Mouse (Mus musculus) heart, embryonic 11.5 days (tissue): ENCODE measurements at regions not wholly inside any gene's neighbourhood (a gene's known extent, or its start where the extent isn't known, plus 50 kb on each side); places are given as distances from the start of the nearest gene placed in this dataset.

ENCODE experiments used
- ATAC-seq: fragments of 200-750 bp; cut with Nextera tagmentation; replicated peaks from 2 replicates; pipeline ENCODE4 v1.8.0; 2017; ENCODE audit warnings: moderate library complexity; ENCODE audit not compliant: insufficient number of reproducible peaks, low FRiP score, low TSS enrichment
- H3K27ac ChIP-seq: fragments of 300-500 bp; sonication (generic); 2 replicates; pipeline ENCODE4 v1.5.1; 2014; ENCODE audit warnings: mild to moderate bottlenecking, low read depth, low read length
- H3K27me3 ChIP-seq: fragments of 300-500 bp; sonication (generic); 2 replicates; pipeline ENCODE4 v1.6.1; 2014; ENCODE audit warnings: mild to moderate bottlenecking, low read length, mixed read lengths; ENCODE audit not compliant: control insufficient read depth, insufficient read depth
- H3K36me3 ChIP-seq: fragments of 300-500 bp; sonication (generic); 2 replicates; pipeline ENCODE4 v1.6.1; 2014; ENCODE audit warnings: mild to moderate bottlenecking, low read length, moderate library complexity, mixed read lengths; ENCODE audit not compliant: control insufficient read depth, insufficient read depth
- H3K4me1 ChIP-seq: fragments of 300-500 bp; sonication (generic); 2 replicates; pipeline ENCODE4 v1.6.1; 2014; ENCODE audit warnings: low read length; ENCODE audit not compliant: control insufficient read depth, insufficient read depth
- H3K4me2 ChIP-seq: fragments of 300-500 bp; sonication (generic); 2 replicates; pipeline ENCODE4 v1.6.1; 2014; ENCODE audit warnings: mild to moderate bottlenecking, moderate library complexity
- H3K4me3 ChIP-seq: fragments of 300-500 bp; sonication (generic); 2 replicates; pipeline ENCODE4 v1.5.1; 2014; ENCODE audit warnings: low read depth, low read length
- H3K9ac ChIP-seq: fragments of 300-500 bp; sonication (generic); 2 replicates; pipeline ENCODE4 v1.6.1; 2014; ENCODE audit warnings: mild to moderate bottlenecking, low read depth, low read length, moderate library complexity
- H3K9me3 ChIP-seq: fragments of 300-500 bp; sonication (generic); replicated peaks from 2 replicates; pipeline ENCODE4 v1.6.1; 2016; ENCODE audit warnings: low read length; ENCODE audit not compliant: control insufficient read depth
- WGBS: fragments of 180-500 bp; shearing (Covaris S2); extraction: QIAGEN DNeasy Blood & Tissue Kit; methylation state at CpG from one replicate; pipeline ENCODE4 v1.1.7; 2014; ENCODE audit not compliant: insufficient replicate concordance; 5-methylcytosine and 5-hydroxymethylcytosine counted together

GRCm38 (mm10) chr8:6227901-6228300 is 1122.8 kb upstream of the Slc10a2 start:
- H3K4me2 ChIP-seq = no peak overlapping the region

DNA sequence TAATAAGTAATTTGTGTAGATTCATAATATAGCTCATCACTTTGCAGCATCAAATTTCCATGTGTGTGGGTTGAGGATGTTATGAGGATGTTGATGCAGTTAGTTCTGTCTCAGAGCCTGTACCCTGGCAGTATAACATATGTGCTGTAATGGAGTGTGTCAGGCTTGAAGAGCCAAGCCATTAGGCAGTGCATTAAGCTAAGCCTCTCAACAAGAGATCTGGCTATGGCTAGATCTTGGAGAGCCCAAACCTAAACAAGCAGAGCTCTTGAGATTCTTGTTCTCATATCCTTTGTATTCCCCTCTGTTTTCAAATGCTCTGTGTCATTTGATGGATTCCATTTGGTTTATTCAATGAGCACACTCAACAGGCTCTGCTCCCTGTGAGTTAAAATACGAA is 1120.0 kb upstream of the Slc10a2 start:
- H3K36me3 ChIP-seq = no peaks in the 10 kb centered on the region
- WGBS = 82% methylated on average over 1 of the region's 1 CpGs
- no peaks in the 10 kb centered on the region for H3K9me3 ChIP-seq
- ATAC-seq = no peak
- H3K4me3 ChIP-seq = no peak overlapping the region
- no peaks in the 10 kb centered on the region for H3K4me1 ChIP-seq
- no peak overlapping the region for H3K9ac ChIP-seq
- no peak overlapping the region for H3K27ac ChIP-seq
- H3K27me3 ChIP-seq = no peaks in the 10 kb centered on the region
- H3K4me2 ChIP-seq = no peak overlapping the region

More at GRCm38 (mm10) chr8:6227901-6228300, 1122.8 kb upstream of the Slc10a2 start:
- H3K36me3 ChIP-seq = no peaks in the 10 kb centered on the region
- no peaks in the 10 kb centered on the region for H3K27me3 ChIP-seq
- 57% methylated on average over 1 of the region's 1 CpGs for WGBS
- H3K27ac ChIP-seq = no peak overlapping the region
- no peaks in the 10 kb centered on the region for H3K9me3 ChIP-seq
- ATAC-seq = no peak
- no peak overlapping the region for H3K4me3 ChIP-seq
- no peak overlapping the region for H3K9ac ChIP-seq
- no peaks in the 10 kb centered on the region for H3K4me1 ChIP-seq

GRCm38 (mm10) chr8:6207617-6208349 is 1102.6 kb upstream of the Slc10a2 start:
- Histone ChIP-seq H3K4me1 (no peaks in the 10 kb centered on the region), H3K4me3 (no peak overlapping the region), H3K4me2 (no peak overlapping the region), H3K9me3 (no peaks in the 10 kb centered on the region), H3K27me3 (no peaks in the 10 kb centered on the region), H3K9ac (no peak overlapping the region), H3K36me3 (no peaks in the 10 kb centered on the region), H3K27ac (no peak overlapping the region)
- ATAC-seq = no peak
- 50% methylated on average over 2 of the region's 2 CpGs for WGBS

DNA sequence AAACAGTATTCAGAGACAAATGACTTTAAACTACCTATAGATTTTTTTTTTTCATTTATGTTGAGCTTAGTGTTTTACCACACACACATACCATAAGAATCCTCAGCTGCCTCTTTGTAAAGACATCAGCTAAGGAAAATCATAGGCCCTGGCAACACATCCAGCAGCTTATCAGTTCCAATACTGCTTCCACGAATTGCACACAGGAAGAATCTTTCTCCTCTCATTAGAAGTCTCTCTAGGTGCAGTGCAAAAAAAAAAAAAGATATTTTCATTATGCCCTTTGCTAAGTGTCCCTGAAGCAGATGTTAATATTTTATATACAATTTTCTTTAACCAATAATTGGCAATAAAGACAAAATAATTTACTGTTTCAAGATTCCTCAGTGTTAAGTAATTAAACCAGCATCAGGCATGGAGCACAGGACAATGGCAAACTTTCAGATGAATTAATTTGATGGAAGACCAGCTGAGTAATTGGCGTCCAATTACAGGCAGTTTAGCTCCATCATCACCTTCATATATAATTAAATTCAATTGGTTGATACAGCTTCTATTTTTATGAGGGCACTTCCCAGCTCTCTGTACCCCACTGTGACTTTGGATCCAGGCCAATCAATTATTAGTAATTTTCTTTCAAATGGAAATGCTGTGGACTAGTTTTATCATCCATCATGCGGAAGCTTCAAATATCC is 1099.0 kb upstream of the Slc10a2 start:
- Histone ChIP-seq H3K27me3 (no peaks in the 10 kb centered on the region), H3K4me3 (no peak overlapping the region), H3K36me3 (no peaks in the 10 kb centered on the region), H3K9me3 (no peaks in the 10 kb centered on the region), H3K9ac (no peak overlapping the region), H3K4me2 (no peak overlapping the region), H3K4me1 (no peaks in the 10 kb centered on the region), H3K27ac (no peak overlapping the region)
- no peak for ATAC-seq
- WGBS = 72% methylated on average over 3 of the region's 3 CpGs

DNA sequence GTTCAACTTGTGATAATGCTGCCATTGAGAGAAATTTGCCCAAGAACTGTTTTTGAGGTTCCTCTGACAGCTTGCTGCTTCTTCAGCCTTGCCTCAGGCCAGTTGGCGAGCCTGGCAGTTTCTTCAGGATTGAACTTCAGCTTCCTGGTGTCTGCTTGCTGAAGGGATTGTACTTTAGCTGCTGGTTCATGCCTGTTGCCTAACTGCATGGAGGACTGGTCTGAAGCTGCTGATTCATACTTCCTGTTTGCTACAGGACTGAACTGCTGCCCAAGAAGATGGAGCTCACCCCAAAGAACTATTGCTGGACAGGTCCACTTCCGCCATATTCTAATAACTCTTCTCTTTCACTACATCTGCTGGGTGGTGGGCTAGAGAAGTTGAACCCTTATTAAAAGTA is 1086.3 kb upstream of the Slc10a2 start:
- H3K4me2 ChIP-seq = no peak overlapping the region
- no peaks in the 10 kb centered on the region for H3K4me1 ChIP-seq
- H3K36me3 ChIP-seq = no peaks in the 10 kb centered on the region
- H3K9me3 ChIP-seq = no peaks in the 10 kb centered on the region
- H3K4me3 ChIP-seq = no peak overlapping the region
- no peak overlapping the region for H3K27ac ChIP-seq
- 82% methylated on average over 2 of the region's 2 CpGs for WGBS
- H3K27me3 ChIP-seq = no peaks in the 10 kb centered on the region
- H3K9ac ChIP-seq = no peak overlapping the region
- no peak for ATAC-seq

DNA sequence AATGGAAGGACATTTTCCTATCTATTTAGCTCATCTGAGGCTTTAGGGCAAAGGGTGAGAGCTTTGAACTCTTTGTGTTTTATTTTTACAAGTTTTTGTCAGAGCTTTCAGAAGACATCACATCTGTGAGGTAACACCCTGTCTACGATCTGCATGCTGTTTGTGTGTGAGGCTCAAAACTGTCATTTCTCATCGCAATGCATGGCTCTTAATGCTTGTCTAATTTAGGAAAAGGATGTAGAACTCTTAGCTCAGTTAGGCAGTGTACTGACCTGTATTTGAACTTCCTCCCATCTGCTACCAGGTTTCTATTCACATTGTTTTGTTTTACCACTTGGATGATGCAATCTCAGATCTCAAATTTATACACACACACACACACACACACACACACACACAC is 1083.3 kb upstream of the Slc10a2 start:
- Histone ChIP-seq H3K9me3 (no peaks in the 10 kb centered on the region), H3K27ac (no peak overlapping the region), H3K4me1 (no peaks in the 10 kb centered on the region), H3K27me3 (no peaks in the 10 kb centered on the region), H3K4me3 (no peak overlapping the region), H3K36me3 (no peaks in the 10 kb centered on the region), H3K4me2 (no peak overlapping the region), H3K9ac (no peak overlapping the region)
- no peak for ATAC-seq
- 52% methylated on average over 2 of the region's 2 CpGs for WGBS

DNA sequence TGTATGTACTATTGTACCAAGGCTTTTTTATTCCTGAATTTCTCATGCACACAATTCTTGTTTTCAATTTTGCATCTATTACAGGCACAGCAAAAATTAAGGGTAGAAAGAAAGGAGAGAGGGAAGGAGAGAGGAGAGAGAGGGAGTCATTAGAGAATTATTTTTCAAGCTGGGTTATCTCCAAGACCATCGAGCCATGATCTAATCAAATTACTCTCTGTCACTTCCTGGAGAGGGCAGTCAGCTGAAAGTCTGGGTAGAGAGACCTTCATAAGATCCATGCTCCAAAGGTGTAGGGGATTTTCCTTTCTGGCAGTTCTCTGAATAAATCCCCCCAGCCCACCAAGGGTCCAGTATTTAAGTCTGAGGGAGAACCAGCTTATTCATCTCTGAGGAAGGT is 1081.4 kb upstream of the Slc10a2 start:
- Histone ChIP-seq H3K36me3 (no peaks in the 10 kb centered on the region), H3K9me3 (no peaks in the 10 kb centered on the region), H3K27me3 (no peaks in the 10 kb centered on the region), H3K4me1 (no peaks in the 10 kb centered on the region), H3K4me2 (no peak overlapping the region), H3K9ac (no peak overlapping the region), H3K4me3 (no peak overlapping the region), H3K27ac (no peak overlapping the region)
- ATAC-seq = no peak
- WGBS = 50% methylated on average over 1 of the region's 1 CpGs

GRCm38 (mm10) chr8:6179602-6180001 is 1074.5 kb upstream of the Slc10a2 start:
- Histone ChIP-seq H3K27me3 (no peaks in the 10 kb centered on the region), H3K4me2 (no peak overlapping the region), H3K9ac (no peak overlapping the region), H3K4me1 (no peaks in the 10 kb centered on the region), H3K27ac (no peak overlapping the region), H3K9me3 (no peaks in the 10 kb centered on the region), H3K4me3 (no peak overlapping the region), H3K36me3 (no peaks in the 10 kb centered on the region)
- ATAC-seq = no peak
- 78% methylated on average over 3 of the region's 3 CpGs for WGBS

- Histone ChIP-seq H3K9ac (no peak overlapping the region), H3K4me3 (no peak overlapping the region), H3K36me3 (no peaks in the 10 kb centered on the region), H3K9me3 (no peaks in the 10 kb centered on the region), H3K27me3 (no peaks in the 10 kb centered on the region), H3K4me2 (no peak overlapping the region), H3K4me1 (no peaks in the 10 kb centered on the region), H3K27ac (no peak overlapping the region)
- no peak for ATAC-seq
Observed at GRCm38 (mm10) chr8:6166433-6166832, 1061.3 kb upstream of the Slc10a2 start.
